Mouse (Mus musculus): ENCODE results near the gene Ppan. TPM values are rescaled to one million over a fixed set of nuclear protein-coding genes. Genes with fewer than 3 reads are reported as not detected.

The Ppan gene
- total RNA-seq (2021): 1 to 10 TPM; 5.5 to 7.4 TPM
- long read RNA-seq, experiment 1, transcript Ppan-201 (11 exons, 1,670 nt): major isoform, 6 of 8 reads
- long read RNA-seq, experiment 1, partial matches to known transcripts: 0 of 8 reads
- long read RNA-seq, experiment 1, other reads (novel, unspliced or antisense): 2 of 8 reads
- long read RNA-seq, experiment 2, partial matches to known transcripts: 0 of 2 reads
- long read RNA-seq, experiment 2, other reads (novel, unspliced or antisense): 1 of 2 reads

- DNase-seq: peak; percentile 95 to 98
Measured at GRCm38 (mm10) chr9:20887704-20888385, at the start of gene Ppan. Gene Ppan (plus strand): TSS chr9:20888175.

GRCm38 (mm10) chr9:20838931-20839330 lies 49.0 kb upstream of the Ppan start:
- DNase-seq: no peak

GRCm38 (mm10) chr9:20842211-20842610 lies 45.8 kb upstream of the Ppan start:
- no peak for DNase-seq

- DNase-seq: peak in 1 of 2 experiments; percentile 41
Measured at GRCm38 (mm10) chr9:20842670-20843069, 45.3 kb upstream of the Ppan start.

- no peak for DNase-seq
Measured at GRCm38 (mm10) chr9:20850179-20850578, 37.8 kb upstream of the Ppan start.

GRCm38 (mm10) chr9:20857131-20857530 lies 30.8 kb upstream of the Ppan start:
- DNase-seq: peak in 1 of 2 experiments; percentile 67

GRCm38 (mm10) chr9:20859926-20860325 lies 28.0 kb upstream of the Ppan start:
- no peak for DNase-seq

- peak in 1 of 2 experiments; percentile 44 for DNase-seq
Measured at GRCm38 (mm10) chr9:20861821-20862220, 26.2 kb upstream of the Ppan start.

GRCm38 (mm10) chr9:20862225-20862624 lies 25.8 kb upstream of the Ppan start:
- DNase-seq: no peak

- no peak for DNase-seq
Measured at GRCm38 (mm10) chr9:20866879-20867278, 21.1 kb upstream of the Ppan start.

GRCm38 (mm10) chr9:20868448-20869001 lies 19.4 kb upstream of the Ppan start, which contains the start of gene A230050P20Rik:
Gene A230050P20Rik (plus strand): TSS chr9:20868642.
- DNase-seq: peak; percentile 68 to 72

GRCm38 (mm10) chr9:20869246-20869645 lies 18.7 kb upstream of the Ppan start:
- no peak for DNase-seq

GRCm38 (mm10) chr9:20870211-20871173 lies 17.5 kb upstream of the Ppan start:
- no peak for DNase-seq

- no peak for DNase-seq
Measured at GRCm38 (mm10) chr9:20872991-20873390, 15.0 kb upstream of the Ppan start.

- no peak for DNase-seq
Measured at GRCm38 (mm10) chr9:20873521-20873920, 14.5 kb upstream of the Ppan start.

GRCm38 (mm10) chr9:20875021-20875790 lies 12.8 kb upstream of the Ppan start:
- no peak for DNase-seq

GRCm38 (mm10) chr9:20876318-20877117 lies 11.5 kb upstream of the Ppan start:
- DNase-seq: no peak

- peak in 1 of 2 experiments; percentile 43 for DNase-seq
Measured at GRCm38 (mm10) chr9:20877118-20878040, 10.6 kb upstream of the Ppan start.

- DNase-seq: peak; percentile 99 to 100
Measured at GRCm38 (mm10) chr9:20878041-20878709, 9.8 kb upstream of the Ppan start.
